Comparison of ENCODE assay signal across 15 mouse cellular contexts in genomic region chr16:91792477-91793196, GRCm38 (mm10).
DNase-seq lines count a peak whose midpoint lies in the region; ATAC-seq lines count a peak whose summit lies in the region.
"Had no signal": no experiment of that assay in that cellular context is flagged by ENCODE, and none has a peak within 500 bp of the region (broad histone marks: within the 10 kb centered on the region; RNA-seq: fewer than 3 reads in every experiment).

No protein-coding gene starts in this region.

- no peak overlapping the region for H3K4me2 ChIP-seq in heart, embryonic 13.5 days

- H3K36me3 ChIP-seq in heart, embryonic 13.5 days: peaks cover 38% of the 10 kb centered on the region

- no peak overlapping the region for H3K9ac ChIP-seq in heart, embryonic 13.5 days

- WGBS in heart, embryonic 13.5 days: 59% methylated on average over 8 of the region's 8 CpGs

- no peak for DNase-seq in heart, adult 8-10 months (ENCODE audit: low spot score)
- peak; percentile 76 for DNase-seq in kidney, postnatal 10 days
- no peak for DNase-seq in kidney, adult 18-20 months
- DNase-seq in kidney, postnatal 4 days: peak; percentile 72 to 78
- DNase-seq in thymus, postnatal 36 days: no peak
- DNase-seq: cerebellum, adult 2 months; lung, postnatal 4 days; right cerebral cortex, adult 18-20 months had no signal

- peaks cover 56% of the 10 kb centered on the region for H3K4me1 ChIP-seq in heart, embryonic 13.5 days
- H3K4me1 ChIP-seq in brown adipose tissue, adult 24 weeks (ENCODE audit: control insufficient read depth, insufficient read depth, insufficient read length, low read length): peaks cover 10% of the 10 kb centered on the region
- H3K4me1 ChIP-seq: midbrain, embryonic 10.5 days had no signal

- peak overlapping the region; percentile 83 for H3K27ac ChIP-seq in heart, embryonic 13.5 days (replicated peaks)
- peak overlapping the region; percentile 62 for H3K27ac ChIP-seq in brown adipose tissue, adult 24 weeks (replicated peaks; ENCODE audit: low read depth, low read length)
- H3K27ac ChIP-seq: left cerebral cortex, adult 2 months; midbrain, embryonic 10.5 days had no signal

- no peaks in the 10 kb centered on the region for H3K27me3 ChIP-seq in heart, embryonic 13.5 days (replicated peaks)

- no peaks in the 10 kb centered on the region for H3K9me3 ChIP-seq in heart, embryonic 13.5 days
- H3K9me3 ChIP-seq: G1E; midbrain, embryonic 10.5 days had no signal

- H3K4me3 ChIP-seq in heart, embryonic 13.5 days: no peak overlapping the region
- no peak overlapping the region for H3K4me3 ChIP-seq in brown adipose tissue, adult 24 weeks (ENCODE audit: insufficient read depth, low read depth, low read length)
- H3K4me3 ChIP-seq: erythroblast, embryonic 14.5 days; left cerebral cortex, adult 2 months; midbrain, embryonic 10.5 days had no signal

- ATAC-seq in heart, embryonic 13.5 days (ENCODE audit: extremely low read depth, insufficient number of reproducible peaks, low FRiP score, low TSS enrichment): no peak
- ATAC-seq: forebrain, embryonic 14.5 days had no signal

Comparison
In these comparisons a context has a peak if more than half of its experiments do, and no peak if none do; other contexts are left out.
1. DNase-seq: peak in kidney, postnatal 10 days (single experiment) and kidney, postnatal 4 days (2 of 2); none in heart, adult 8-10 months (single experiment), kidney, adult 18-20 months (single experiment) and thymus, postnatal 36 days (0 of 2).